Mouse (Mus musculus): ENCODE data around the gene Rps3. TPM values are rescaled to one million over a fixed set of nuclear protein-coding genes. Genes with fewer than 3 reads are reported as not detected.

The Rps3 gene
- polyA plus RNA-seq, 1 experiment from 2014 or later: 818 TPM

DNA sequence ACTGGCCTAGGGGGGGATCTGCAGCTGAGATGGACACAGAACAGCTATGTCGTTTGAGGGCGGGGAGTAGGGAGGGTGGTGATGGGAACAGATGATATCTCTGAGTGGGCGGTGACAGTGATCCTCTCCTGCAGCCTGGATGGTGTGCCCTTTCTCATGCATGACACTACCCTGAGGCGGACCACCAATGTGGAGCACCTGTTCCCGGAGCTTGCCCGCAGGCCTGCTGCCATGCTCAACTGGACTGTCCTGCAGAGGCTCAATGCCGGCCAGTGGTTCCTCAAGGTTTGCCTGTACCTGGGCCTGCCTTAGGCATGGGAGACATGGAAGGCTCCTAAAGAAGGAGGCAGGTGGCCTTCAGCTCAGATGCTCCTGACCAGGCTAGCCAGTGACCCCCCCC is 30.7 kb downstream of the Rps3 start:
- Histone ChIP-seq H3K4me3 (ENCODE audit: low read length) (no peak overlapping the region), H3K9ac (ENCODE audit: low read length) (no peak overlapping the region), H3K9me3 (ENCODE audit: control insufficient read depth, low read length) (no peaks in the 10 kb centered on the region), H3K36me3 (ENCODE audit: control insufficient read depth, insufficient read depth, low read length) (no peaks in the 10 kb centered on the region), H3K4me1 (replicated peaks; ENCODE audit: control insufficient read depth, insufficient read depth, low read length) (no peaks in the 10 kb centered on the region), H3K27me3 (ENCODE audit: control insufficient read depth, insufficient read depth, low read depth, low read length) (no peaks in the 10 kb centered on the region), H3K27ac (ENCODE audit: low read length) (no peak overlapping the region), H3K4me2 (ENCODE audit: low read depth, low read length) (no peak overlapping the region)
- WGBS: 75% methylated on average over 7 of the region's 7 CpGs
- no peak for ATAC-seq (ENCODE audit: low read depth)

DNA sequence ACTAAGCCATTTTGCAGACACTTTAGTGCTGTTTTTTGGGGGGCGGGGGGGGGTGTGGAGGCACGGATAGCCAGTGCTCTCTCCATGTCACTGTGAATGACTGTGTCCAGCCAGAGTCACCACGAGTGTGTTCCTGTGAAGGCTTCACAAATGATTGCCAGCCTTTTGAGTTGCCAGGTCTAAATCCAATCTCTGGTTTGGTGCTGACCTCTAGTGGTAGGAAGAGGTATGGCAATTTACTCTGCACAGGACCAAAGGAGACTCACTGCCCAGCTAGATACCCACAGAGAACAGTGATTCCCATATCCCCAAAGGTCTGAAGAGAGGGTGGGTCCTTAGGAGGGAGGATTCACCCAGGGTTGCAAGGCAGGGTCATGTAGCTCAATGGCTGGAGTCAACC is 32.8 kb downstream of the Rps3 start:
- Histone ChIP-seq H3K36me3 (ENCODE audit: control insufficient read depth, insufficient read depth, low read length) (no peaks in the 10 kb centered on the region), H3K4me1 (replicated peaks; ENCODE audit: control insufficient read depth, insufficient read depth, low read length) (no peaks in the 10 kb centered on the region), H3K4me2 (ENCODE audit: low read depth, low read length) (no peak overlapping the region), H3K27ac (ENCODE audit: low read length) (no peak overlapping the region), H3K9ac (ENCODE audit: low read length) (no peak overlapping the region), H3K4me3 (ENCODE audit: low read length) (no peak overlapping the region), H3K27me3 (ENCODE audit: control insufficient read depth, insufficient read depth, low read depth, low read length) (no peaks in the 10 kb centered on the region), H3K9me3 (ENCODE audit: control insufficient read depth, low read length) (no peaks in the 10 kb centered on the region)
- ATAC-seq (ENCODE audit: low read depth): peak; percentile 37; the same call in 1 of the 2 replicates
- 0% methylated on average over 3 of the region's 3 CpGs for WGBS

DNA sequence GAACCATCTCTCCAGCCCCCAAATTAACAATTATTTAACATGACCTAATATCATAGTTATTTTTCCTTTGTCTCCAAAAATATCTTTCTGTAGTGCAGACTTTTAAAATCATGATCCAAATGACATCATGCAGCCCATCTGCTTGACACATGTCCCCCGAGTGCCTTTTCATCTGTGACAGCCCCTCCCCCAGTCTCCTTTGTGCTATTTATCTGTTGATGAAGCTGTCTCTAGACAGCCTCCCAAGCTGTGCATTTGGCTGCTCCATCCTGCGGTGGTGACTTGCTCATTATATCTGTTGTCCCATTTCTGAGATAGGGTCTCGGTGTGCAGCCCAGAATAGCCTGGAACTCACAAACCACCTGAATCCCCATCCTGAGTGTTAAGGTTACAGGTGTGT is 33.8 kb downstream of the Rps3 start:
- Histone ChIP-seq H3K4me3 (ENCODE audit: low read length) (no peak overlapping the region), H3K4me2 (ENCODE audit: low read depth, low read length) (no peak overlapping the region), H3K36me3 (ENCODE audit: control insufficient read depth, insufficient read depth, low read length) (no peaks in the 10 kb centered on the region), H3K9me3 (ENCODE audit: control insufficient read depth, low read length) (no peaks in the 10 kb centered on the region), H3K27ac (ENCODE audit: low read length) (no peak overlapping the region), H3K27me3 (ENCODE audit: control insufficient read depth, insufficient read depth, low read depth, low read length) (no peaks in the 10 kb centered on the region), H3K4me1 (replicated peaks; ENCODE audit: control insufficient read depth, insufficient read depth, low read length) (no peaks in the 10 kb centered on the region), H3K9ac (ENCODE audit: low read length) (no peak overlapping the region)
- WGBS: 63% methylated on average over 3 of the region's 3 CpGs
- no peak for ATAC-seq (ENCODE audit: low read depth)

DNA sequence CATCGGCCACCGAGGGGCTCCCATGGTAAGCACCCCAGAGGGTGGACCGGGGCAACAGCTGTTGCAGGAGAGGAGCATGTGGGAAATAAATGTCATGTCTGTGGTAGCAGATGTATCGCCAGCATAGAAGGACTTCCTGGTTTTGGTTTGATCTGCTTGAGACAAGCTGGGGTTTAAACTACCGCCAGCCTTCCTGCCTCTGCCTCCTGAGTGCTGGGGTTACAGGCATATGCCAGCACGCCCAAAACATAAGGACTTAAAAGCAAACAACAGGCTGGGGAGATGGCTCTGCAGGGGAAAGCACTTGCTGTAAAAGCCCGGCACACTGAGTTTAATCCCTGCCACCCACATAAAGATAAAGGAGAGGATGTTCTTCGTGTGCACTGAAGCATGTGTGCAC is 34.5 kb downstream of the Rps3 start:
- 54% methylated on average over 8 of the region's 8 CpGs for WGBS
- Histone ChIP-seq H3K27me3 (ENCODE audit: control insufficient read depth, insufficient read depth, low read depth, low read length) (no peaks in the 10 kb centered on the region), H3K4me3 (ENCODE audit: low read length) (no peak overlapping the region), H3K9ac (ENCODE audit: low read length) (no peak overlapping the region), H3K9me3 (ENCODE audit: control insufficient read depth, low read length) (no peaks in the 10 kb centered on the region), H3K4me1 (replicated peaks; ENCODE audit: control insufficient read depth, insufficient read depth, low read length) (no peaks in the 10 kb centered on the region), H3K27ac (ENCODE audit: low read length) (no peak overlapping the region), H3K36me3 (ENCODE audit: control insufficient read depth, insufficient read depth, low read length) (no peaks in the 10 kb centered on the region), H3K4me2 (ENCODE audit: low read depth, low read length) (no peak overlapping the region)
- no peak for ATAC-seq (ENCODE audit: low read depth)

DNA sequence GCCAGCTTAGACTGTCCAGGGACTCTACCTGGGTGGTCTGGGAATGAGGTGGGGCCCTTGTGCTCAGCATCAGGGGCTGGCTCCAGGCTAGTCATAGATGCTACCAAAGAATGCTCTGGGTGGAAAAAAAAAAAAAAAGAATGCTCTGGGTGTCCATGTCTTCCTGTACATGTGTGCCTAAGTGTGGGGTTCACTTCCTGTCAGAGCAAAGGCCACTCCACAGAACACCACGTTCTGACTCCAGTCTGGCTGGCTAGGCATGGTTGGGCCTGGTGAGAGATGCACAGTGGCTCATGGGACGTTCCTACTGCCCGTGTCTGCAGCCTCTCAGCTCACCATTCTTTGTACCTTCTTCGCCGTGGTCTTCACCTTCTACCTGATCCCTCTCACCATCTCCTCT is 34.9 kb downstream of the Rps3 start:
- no peak overlapping the region for H3K4me3 ChIP-seq (ENCODE audit: low read length)
- no peak overlapping the region for H3K4me2 ChIP-seq (ENCODE audit: low read depth, low read length)
- no peak overlapping the region for H3K27ac ChIP-seq (ENCODE audit: low read length)
- no peaks in the 10 kb centered on the region for H3K36me3 ChIP-seq (ENCODE audit: control insufficient read depth, insufficient read depth, low read length)
- no peak for ATAC-seq (ENCODE audit: low read depth)
- H3K27me3 ChIP-seq (ENCODE audit: control insufficient read depth, insufficient read depth, low read depth, low read length): no peaks in the 10 kb centered on the region
- no peak overlapping the region for H3K9ac ChIP-seq (ENCODE audit: low read length)
- WGBS: 65% methylated on average over 5 of the region's 5 CpGs
- H3K4me1 ChIP-seq (replicated peaks; ENCODE audit: control insufficient read depth, insufficient read depth, low read length): no peaks in the 10 kb centered on the region
- no peaks in the 10 kb centered on the region for H3K9me3 ChIP-seq (ENCODE audit: control insufficient read depth, low read length)

DNA sequence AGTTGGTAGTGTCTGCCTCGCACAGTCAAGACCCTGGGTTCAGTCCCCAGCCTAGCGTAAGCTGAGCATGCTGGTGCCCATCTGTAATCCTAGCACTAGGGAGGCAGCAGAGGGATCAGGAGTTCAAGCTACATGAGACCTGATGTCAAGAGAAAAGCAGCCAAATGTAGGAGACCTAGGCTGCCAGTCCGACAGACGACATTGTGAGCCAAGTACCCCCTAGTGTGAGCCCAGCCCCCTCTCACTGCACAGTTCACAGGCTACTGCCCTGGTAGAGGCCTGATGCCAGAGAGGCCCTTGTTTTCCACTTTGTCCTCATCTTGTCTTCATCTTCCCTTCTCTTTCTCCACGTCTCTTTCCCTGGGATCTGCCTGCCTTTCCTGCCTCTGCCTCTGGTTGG is 36.2 kb downstream of the Rps3 start:
- Histone ChIP-seq H3K4me3 (ENCODE audit: low read length) (no peak overlapping the region), H3K36me3 (ENCODE audit: control insufficient read depth, insufficient read depth, low read length) (no peaks in the 10 kb centered on the region), H3K9me3 (ENCODE audit: control insufficient read depth, low read length) (no peaks in the 10 kb centered on the region), H3K4me1 (replicated peaks; ENCODE audit: control insufficient read depth, insufficient read depth, low read length) (no peaks in the 10 kb centered on the region; the same call in 1 of the 2 replicates), H3K27ac (ENCODE audit: low read length) (no peak overlapping the region), H3K4me2 (ENCODE audit: low read depth, low read length) (no peak overlapping the region), H3K9ac (ENCODE audit: low read length) (no peak overlapping the region), H3K27me3 (ENCODE audit: control insufficient read depth, insufficient read depth, low read depth, low read length) (no peaks in the 10 kb centered on the region)
- 75% methylated on average over 5 of the region's 5 CpGs for WGBS
- ATAC-seq (ENCODE audit: low read depth): no peak

DNA sequence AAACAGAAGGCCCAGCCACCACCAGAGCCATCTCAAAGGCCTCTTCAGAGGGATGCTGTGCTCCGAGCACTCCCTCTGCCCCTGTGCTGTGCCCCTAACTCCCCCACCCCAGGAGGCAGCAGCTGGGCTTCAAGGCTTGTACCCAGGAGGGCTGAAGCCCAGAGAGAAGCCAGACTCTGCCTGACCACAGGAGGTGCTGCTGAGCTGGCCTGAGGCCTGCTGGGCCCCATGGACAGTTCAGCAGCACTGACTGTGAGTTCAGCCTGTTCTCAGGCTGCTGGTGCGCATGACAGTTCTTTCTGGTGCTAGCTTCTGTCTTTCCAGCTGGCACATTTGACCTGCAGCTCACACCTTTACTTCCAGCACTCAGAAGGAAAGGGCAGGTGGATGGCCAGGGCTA is 37.7 kb downstream of the Rps3 start:
- no peak overlapping the region for H3K9ac ChIP-seq (ENCODE audit: low read length)
- no peaks in the 10 kb centered on the region for H3K36me3 ChIP-seq (ENCODE audit: control insufficient read depth, insufficient read depth, low read length)
- H3K27ac ChIP-seq (ENCODE audit: low read length): no peak overlapping the region
- WGBS: 84% methylated on average over 2 of the region's 2 CpGs
- H3K27me3 ChIP-seq (ENCODE audit: control insufficient read depth, insufficient read depth, low read depth, low read length): no peaks in the 10 kb centered on the region
- no peak for ATAC-seq (ENCODE audit: low read depth)
- peaks cover 13% of the 10 kb centered on the region for H3K4me1 ChIP-seq (replicated peaks; ENCODE audit: control insufficient read depth, insufficient read depth, low read length)
- no peaks in the 10 kb centered on the region for H3K9me3 ChIP-seq (ENCODE audit: control insufficient read depth, low read length)
- no peak overlapping the region for H3K4me2 ChIP-seq (ENCODE audit: low read depth, low read length)
- H3K4me3 ChIP-seq (ENCODE audit: low read length): no peak overlapping the region

DNA sequence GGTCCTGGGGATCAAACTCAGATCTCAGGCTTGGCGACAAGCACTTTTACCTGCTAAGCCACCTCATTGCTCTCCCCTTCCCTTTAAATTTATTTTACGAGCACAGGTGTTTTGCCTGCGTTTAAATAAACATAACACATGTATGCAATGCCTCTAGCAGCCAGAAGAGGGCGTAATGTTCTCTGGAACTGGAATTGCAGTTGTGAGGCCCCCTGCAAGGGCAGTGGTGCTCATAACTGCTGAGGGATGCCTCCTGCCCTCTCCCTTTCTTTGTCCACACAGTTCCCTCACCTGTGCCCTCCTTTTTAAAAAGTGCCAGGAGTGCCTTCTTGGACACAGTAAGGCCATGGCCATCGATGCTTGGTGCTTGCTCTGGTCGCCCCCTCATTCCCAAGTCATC is 39.5 kb downstream of the Rps3 start:
- peaks cover 13% of the 10 kb centered on the region for H3K4me1 ChIP-seq (replicated peaks; ENCODE audit: control insufficient read depth, insufficient read depth, low read length)
- H3K4me2 ChIP-seq (ENCODE audit: low read depth, low read length): no peak overlapping the region
- no peaks in the 10 kb centered on the region for H3K9me3 ChIP-seq (ENCODE audit: control insufficient read depth, low read length)
- no peaks in the 10 kb centered on the region for H3K36me3 ChIP-seq (ENCODE audit: control insufficient read depth, insufficient read depth, low read length)
- no peak for ATAC-seq (ENCODE audit: low read depth)
- no peaks in the 10 kb centered on the region for H3K27me3 ChIP-seq (ENCODE audit: control insufficient read depth, insufficient read depth, low read depth, low read length)
- H3K27ac ChIP-seq (ENCODE audit: low read length): no peak overlapping the region
- H3K4me3 ChIP-seq (ENCODE audit: low read length): no peak overlapping the region
- 65% methylated on average over 6 of the region's 6 CpGs for WGBS
- no peak overlapping the region for H3K9ac ChIP-seq (ENCODE audit: low read length)

DNA sequence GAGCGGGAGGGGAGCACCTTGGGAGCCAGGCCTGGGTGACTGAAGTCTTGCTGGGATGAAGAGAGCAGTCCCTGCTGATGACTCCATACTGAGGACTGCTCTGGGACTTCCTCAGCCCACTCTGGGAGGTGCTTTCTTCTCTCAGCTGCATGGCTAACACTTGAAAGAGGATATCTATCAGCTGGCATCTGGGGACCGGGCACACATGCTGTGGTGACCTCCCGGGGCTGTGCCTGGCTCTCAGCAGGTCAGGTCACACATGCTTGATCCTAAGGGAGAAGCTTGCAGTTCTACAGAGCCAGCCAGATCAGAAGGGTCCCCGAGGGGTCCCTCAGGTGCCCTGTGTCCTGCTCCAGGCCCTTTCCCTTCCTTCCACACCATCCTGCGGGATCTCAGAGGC is 40.4 kb downstream of the Rps3 start:
- no peak overlapping the region for H3K9ac ChIP-seq (ENCODE audit: low read length)
- H3K27ac ChIP-seq (ENCODE audit: low read length): no peak overlapping the region
- ATAC-seq (ENCODE audit: low read depth): no peak
- H3K27me3 ChIP-seq (ENCODE audit: control insufficient read depth, insufficient read depth, low read depth, low read length): no peaks in the 10 kb centered on the region
- peaks cover 13% of the 10 kb centered on the region for H3K4me1 ChIP-seq (replicated peaks; ENCODE audit: control insufficient read depth, insufficient read depth, low read length)
- no peaks in the 10 kb centered on the region for H3K36me3 ChIP-seq (ENCODE audit: control insufficient read depth, insufficient read depth, low read length)
- no peak overlapping the region for H3K4me3 ChIP-seq (ENCODE audit: low read length)
- H3K4me2 ChIP-seq (ENCODE audit: low read depth, low read length): no peak overlapping the region
- no peaks in the 10 kb centered on the region for H3K9me3 ChIP-seq (ENCODE audit: control insufficient read depth, low read length)
- 56% methylated on average over 5 of the region's 5 CpGs for whole genome bisulfite sequencing

DNA sequence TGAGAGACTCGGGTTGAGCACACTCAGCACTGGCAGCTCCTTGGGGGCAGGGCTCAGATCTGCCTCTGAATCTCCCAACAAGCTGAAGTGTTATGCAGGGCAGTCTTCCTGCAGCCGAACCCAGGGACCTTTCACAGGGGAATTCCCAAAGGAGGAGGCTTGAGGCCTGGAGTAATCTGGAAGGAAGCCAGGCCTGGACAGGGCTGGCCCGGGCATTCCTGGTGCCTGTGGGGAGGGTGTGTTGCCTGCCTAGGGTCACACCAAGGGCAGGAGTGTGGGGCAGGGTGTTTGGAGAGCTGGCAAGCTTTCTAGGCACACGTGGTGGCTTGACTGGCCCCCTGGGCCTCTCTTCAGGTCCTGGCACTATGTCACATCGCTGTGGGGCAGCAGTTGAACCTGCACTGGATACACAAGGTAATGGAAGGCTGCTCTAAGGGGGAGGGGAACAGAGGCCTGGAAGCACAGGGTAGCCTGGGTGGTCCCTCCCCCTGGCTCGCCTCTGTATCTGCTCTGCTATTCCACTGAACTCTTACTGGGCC is 41.9 kb downstream of the Rps3 start:
- Histone ChIP-seq H3K27me3 (ENCODE audit: control insufficient read depth, insufficient read depth, low read depth, low read length) (no peaks in the 10 kb centered on the region), H3K9ac (ENCODE audit: low read length) (peak overlapping the region; percentile 2; the same call in 1 of the 2 replicates), H3K4me1 (replicated peaks; ENCODE audit: control insufficient read depth, insufficient read depth, low read length) (peaks cover 13% of the 10 kb centered on the region), H3K4me3 (ENCODE audit: low read length) (no peak overlapping the region), H3K9me3 (ENCODE audit: control insufficient read depth, low read length) (no peaks in the 10 kb centered on the region), H3K36me3 (ENCODE audit: control insufficient read depth, insufficient read depth, low read length) (no peaks in the 10 kb centered on the region), H3K27ac (ENCODE audit: low read length) (peak overlapping the region; percentile 81), H3K4me2 (ENCODE audit: low read depth, low read length) (no peak overlapping the region)
- WGBS: 17% methylated on average over 6 of the region's 6 CpGs
- ATAC-seq (ENCODE audit: low read depth): peak; percentile 92

Data from lung, embryonic 16.5 days (tissue).